Mouse (Mus musculus) heart, postnatal 0 days (tissue): ENCODE results near the gene Il22ra1.

Experiments used
- CTCF ChIP-seq: IDR thresholded peaks from 2 replicates; pipeline ENCODE4 v1.5.1; 2016; ENCODE audit warnings: antibody characterized with exemption, control low read depth, low read depth
- EP300 ChIP-seq: IDR thresholded peaks from 2 replicates; pipeline ENCODE4 v1.6.1; 2016; ENCODE audit warnings: antibody characterized with exemption, low read depth

DNA sequence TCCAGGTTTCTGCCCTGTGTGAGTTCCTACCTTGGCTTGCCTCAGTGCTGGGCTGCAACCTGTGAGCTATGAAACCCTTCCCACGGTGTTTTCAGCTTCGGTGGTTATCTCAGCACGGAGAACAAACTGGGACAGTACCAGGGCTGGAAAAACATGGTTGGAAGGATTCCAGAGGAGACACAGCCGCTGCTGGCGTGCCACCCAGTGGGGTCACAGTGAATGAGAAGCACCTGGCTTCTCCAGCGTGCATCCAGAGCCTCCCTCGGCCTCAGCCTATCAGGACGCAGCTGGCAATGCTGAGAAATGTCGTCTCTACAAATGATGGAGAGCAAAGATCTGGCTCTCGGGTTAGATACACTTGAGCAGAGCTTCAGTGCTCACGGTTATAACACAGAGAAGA is 1.6 kb upstream of the Il22ra1 start:
- TF ChIP-seq CTCF (no peak), EP300 (no peak)
